Mouse (Mus musculus) liver, embryonic 14.5 days (tissue): Measurements from ENCODE around the gene Pip4k2c. TPM values are rescaled to one million over a fixed set of nuclear protein-coding genes. Genes with fewer than 3 reads are reported as not detected.

Experiments used
- ATAC-seq: fragments of 200-750 bp; cut with Nextera tagmentation; 2 replicates; pipeline ENCODE4 v1.8.0; 2017; ENCODE audit warnings: moderate number of reproducible peaks, mild to moderate bottlenecking, moderate library complexity; ENCODE audit not compliant: insufficient read depth
- DNase-seq, 3 experiments: peaks; one replicate each; pipeline ENCODE4 v3.0.0-alpha.2; 2012 to 2013; ENCODE audit warnings: low read depth in 3 of 3, low spot score in 3 of 3
- H3K27ac ChIP-seq: fragments of 300-500 bp; sonication (generic); 2 replicates; pipeline ENCODE4 v1.5.1; 2014; ENCODE audit warnings: moderate library complexity, mild to moderate bottlenecking, control low read depth, inconsistent platforms
- H3K27me3 ChIP-seq: fragments of 300-500 bp; sonication (generic); 2 replicates; pipeline ENCODE4 v1.6.1; 2014; ENCODE audit warnings: mild to moderate bottlenecking, low read length, moderate library complexity; ENCODE audit not compliant: control insufficient read depth, insufficient read depth
- H3K36me3 ChIP-seq: fragments of 300-500 bp; sonication (generic); replicated peaks from 2 replicates; pipeline ENCODE4 v1.6.1; 2014; ENCODE audit warnings: low read depth; ENCODE audit not compliant: control insufficient read depth, insufficient read depth
- H3K4me1 ChIP-seq, 2 experiments: fragments of 200-500 bp in 1 of 2; fragments of 300-500 bp in 1 of 2; sonication (generic) in 1 of 2; replicated peaks; 2 replicates each; pipeline ENCODE4 v1.6.1; 2012 to 2014; ENCODE audit warnings: antibody characterized with exemption in 1 of 2, inconsistent platforms in 1 of 2, low read length in 1 of 2; ENCODE audit not compliant: control insufficient read depth in 2 of 2, insufficient read depth in 2 of 2
- H3K4me2 ChIP-seq: fragments of 300-500 bp; sonication (generic); 2 replicates; pipeline ENCODE4 v1.6.1; 2014; ENCODE audit warnings: low read depth, mild to moderate bottlenecking, control low read depth, moderate library complexity
- H3K4me3 ChIP-seq, 2 experiments: fragments of 200-500 bp in 1 of 2; fragments of 300-500 bp in 1 of 2; sonication (generic) in 1 of 2; 2 replicates each; pipeline ENCODE4 v1.5.1; 2012 to 2014; ENCODE audit warnings: low read depth in 2 of 2, low read length in 2 of 2, mild to moderate bottlenecking in 2 of 2, control low read depth in 1 of 2, inconsistent platforms in 1 of 2, moderate library complexity in 1 of 2; ENCODE audit not compliant: insufficient read depth in 1 of 2
- H3K9ac ChIP-seq: fragments of 300-500 bp; sonication (generic); replicated peaks from 2 replicates; pipeline ENCODE4 v1.6.1; 2014; ENCODE audit warnings: mild to moderate bottlenecking, control low read depth, moderate library complexity
- H3K9me3 ChIP-seq: fragments of 300-500 bp; sonication (generic); 2 replicates; pipeline ENCODE4 v1.6.1; 2016; ENCODE audit warnings: low read length, mixed read lengths; ENCODE audit not compliant: control insufficient read depth
- CTCF ChIP-seq: IDR thresholded peaks from 2 replicates; pipeline ENCODE4 v1.5.1; 2016; ENCODE audit warnings: antibody characterized with exemption, low read depth, control low read depth
- EP300 ChIP-seq: IDR thresholded peaks from 2 replicates; pipeline ENCODE4 v1.6.1; 2016; ENCODE audit warnings: antibody characterized with exemption, low read depth
- WGBS: fragments of 180-500 bp; shearing (Covaris S2); extraction: QIAGEN DNeasy Blood & Tissue Kit; methylation state at CpG from one replicate; pipeline ENCODE4 v1.1.7; 2014; ENCODE audit not compliant: insufficient replicate concordance; 5-methylcytosine and 5-hydroxymethylcytosine counted together
- polyA plus RNA-seq, 2 experiments: library from polyadenylated mRNA; depleted of rRNA in 1 of 2; stranded (reverse) in 1 of 2; unstranded in 1 of 2; fragments of >200 nt; fragmentation: Nextera tagmentation in 1 of 2; extraction: Ambion mirVana in 1 of 2; gene quantifications; 2 replicates each; pipeline versions ENCODE4 v1.2.1 to v1.2.3; 2012 to 2014

The Pip4k2c gene
- polyA plus RNA-seq, 2 experiments: 25.7 to 31.2 TPM

- Histone ChIP-seq H3K27ac (no peak overlapping the region), H3K9ac (no peak overlapping the region), H3K4me3 (no peak overlapping the region), H3K36me3 (no peaks in the 10 kb centered on the region), H3K9me3 (no peaks in the 10 kb centered on the region), H3K4me1 (peaks cover 2 to 9% of the 10 kb centered on the region in 2 experiments; a peak in 3 of 4 replicates), H3K4me2 (peak overlapping the region; percentile 25), H3K27me3 (peaks cover 26% of the 10 kb centered on the region)
- 14% methylated on average over 20 of the region's 20 CpGs for WGBS
- no peak for DNase-seq
- peak; percentile 20; the same call in 1 of the 2 replicates for ATAC-seq
- TF ChIP-seq EP300 (no peak), CTCF (peak; percentile 2; the same call in 1 of the 2 replicates)
Measured at GRCm38 (mm10) chr10:127183759-127184158, 27.6 kb downstream of the Pip4k2c start.

GRCm38 (mm10) chr10:127182624-127183023 is 28.8 kb downstream of the Pip4k2c start:
- Histone ChIP-seq H3K36me3 (no peaks in the 10 kb centered on the region), H3K9ac (no peak overlapping the region), H3K27ac (no peak overlapping the region), H3K27me3 (peaks cover 37% of the 10 kb centered on the region), H3K4me3 (no peak overlapping the region), H3K4me2 (no peak overlapping the region), H3K9me3 (no peaks in the 10 kb centered on the region), H3K4me1 (peaks cover 7 to 15% of the 10 kb centered on the region in 2 experiments; a peak in 3 of 4 replicates)
- no peak for ATAC-seq
- no peak for TF ChIP-seq EP300
- no peak for TF ChIP-seq CTCF
- no peak for DNase-seq
- WGBS: 70% methylated on average over 4 of the region's 4 CpGs

- no peak for TF ChIP-seq EP300
- no peaks in the 10 kb centered on the region for H3K9me3 ChIP-seq
- ATAC-seq (no peak), DNase-seq (no peak)
- H3K9ac ChIP-seq: no peak overlapping the region
- H3K36me3 ChIP-seq: no peaks in the 10 kb centered on the region
- 35% methylated on average over 6 of the region's 6 CpGs for WGBS
- H3K27ac ChIP-seq: no peak overlapping the region
- H3K4me2 ChIP-seq: no peak overlapping the region
- H3K4me1 ChIP-seq: peaks cover 11 to 17% of the 10 kb centered on the region in 2 experiments
- H3K4me3 ChIP-seq: no peak overlapping the region
- H3K27me3 ChIP-seq: peaks cover 43% of the 10 kb centered on the region
Measured at GRCm38 (mm10) chr10:127181566-127181965, 29.8 kb downstream of the Pip4k2c start.

- ATAC-seq (no peak), DNase-seq (no peak)
- Histone ChIP-seq H3K4me2 (no peak overlapping the region), H3K9ac (no peak overlapping the region), H3K36me3 (no peaks in the 10 kb centered on the region), H3K4me1 (peaks cover 11 to 15% of the 10 kb centered on the region in 2 experiments), H3K27ac (no peak overlapping the region), H3K9me3 (no peaks in the 10 kb centered on the region), H3K4me3 (no peak overlapping the region), H3K27me3 (peaks cover 46% of the 10 kb centered on the region)
- TF ChIP-seq EP300: no peak
- no peak for TF ChIP-seq CTCF
- 4% methylated on average over 3 of the region's 3 CpGs for WGBS
Measured at GRCm38 (mm10) chr10:127180695-127181047, 30.7 kb downstream of the Pip4k2c start.

GRCm38 (mm10) chr10:127179871-127180694 is 31.3 kb downstream of the Pip4k2c start, which contains the start of gene Slc26a10:
Gene Slc26a10 (minus strand): TSS chr10:127180645.
- no peak for TF ChIP-seq CTCF
- no peak for TF ChIP-seq EP300
- Histone ChIP-seq H3K4me2 (no peak within 1 kb of the TSS; the same call in 1 of the 2 replicates), H3K4me3 (no peak within 1 kb of the TSS), H3K27me3 (peaks cover 46% of the 10 kb centered on the region), H3K27ac (no peak within 1 kb of the TSS), H3K36me3 (no peaks in the 10 kb centered on the region), H3K9ac (no peak within 1 kb of the TSS), H3K9me3 (no peaks in the 10 kb centered on the region), H3K4me1 (peaks cover 11 to 15% of the 10 kb centered on the region in 2 experiments)
- no peak for DNase-seq
- WGBS: 4% methylated on average over 34 of the region's 34 CpGs
- ATAC-seq: no peak
